Comparison of ENCODE assay signal across 9 mouse cellular contexts in the genomic region with DNA sequence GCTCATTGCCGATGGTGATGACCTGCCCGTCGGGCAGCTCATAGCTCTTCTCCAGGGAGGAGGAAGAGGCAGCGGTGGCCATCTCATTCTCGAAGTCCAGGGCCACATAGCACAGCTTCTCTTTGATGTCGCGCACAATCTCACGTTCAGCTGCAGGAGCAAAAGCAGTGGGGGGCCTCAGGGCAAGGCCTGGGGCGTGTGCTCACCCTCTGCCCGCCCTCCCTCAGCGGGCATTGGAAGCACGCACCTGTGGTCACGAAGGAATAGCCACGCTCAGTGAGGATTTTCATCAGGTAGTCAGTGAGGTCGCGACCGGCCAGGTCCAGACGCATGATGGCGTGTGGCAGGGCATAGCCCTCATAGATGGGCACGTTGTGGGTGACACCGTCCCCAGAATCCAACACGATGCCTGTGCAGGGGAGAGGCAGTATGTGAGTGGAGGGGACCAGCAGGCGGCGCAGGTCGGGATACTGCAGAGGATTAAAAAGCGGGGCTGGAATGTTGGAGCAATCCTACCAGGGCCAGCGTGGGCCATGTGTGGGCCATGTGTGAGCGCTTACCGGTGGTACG. TPM values are rescaled to one million over a fixed set of nuclear protein-coding genes. Genes with fewer than 3 reads are reported as not detected.
DNase-seq lines count a peak whose midpoint lies in the region; ATAC-seq and TF ChIP-seq lines count a peak whose summit lies in the region.
"Had no signal": no experiment of that assay in that cellular context is flagged by ENCODE, and none has a peak within 500 bp of the region (broad histone marks: within the 10 kb centered on the region; RNA-seq: fewer than 3 reads in every experiment).

No protein-coding gene starts in this region.

- intact Hi-C loops in heart, postnatal 25 days (cut with DNase I) = no loop called here

- H3K4me2 ChIP-seq in liver, embryonic 14.5 days (ENCODE audit: low read depth) = no peak overlapping the region
- no peak overlapping the region for H3K4me2 ChIP-seq in liver, embryonic 12.5 days
- peak overlapping the region; percentile 53 for H3K4me2 ChIP-seq in limb, embryonic 12.5 days
- H3K4me2 ChIP-seq in stomach, embryonic 14.5 days (replicated peaks; ENCODE audit: low read depth, low read length) = 0 out of 2 replicates have a peak overlapping the region, but pooled peaks have one; percentile 5

- H3K4me1 ChIP-seq in liver, embryonic 14.5 days (replicated peaks; ENCODE audit: control insufficient read depth in 2 of 2, insufficient read depth in 2 of 2, low read length in 1 of 2) = no peaks in the 10 kb centered on the region
- H3K4me1 ChIP-seq in liver, embryonic 12.5 days = 0 out of 2 replicates have a peak, but pooled peaks cover 4% of the 10 kb centered on the region
- H3K4me1 ChIP-seq in forebrain, embryonic 10.5 days = peaks cover 22% of the 10 kb centered on the region
- H3K4me1 ChIP-seq in limb, embryonic 12.5 days (replicated peaks) = peaks cover 15% of the 10 kb centered on the region
- H3K4me1 ChIP-seq in stomach, embryonic 14.5 days (ENCODE audit: control insufficient read depth, insufficient read depth, low read length) = peaks cover 4% of the 10 kb centered on the region; the same call in 1 of the 2 replicates
- no peaks in the 10 kb centered on the region for H3K4me1 ChIP-seq in kidney, adult 2 months (ENCODE audit: control insufficient read depth, insufficient read depth, low read length)

- 14% methylated on average over 30 of the region's 30 CpGs for WGBS in liver, embryonic 14.5 days (ENCODE audit: insufficient replicate concordance)
- 14% methylated on average over 30 of the region's 30 CpGs for WGBS in liver, embryonic 12.5 days (ENCODE audit: insufficient replicate concordance)
- 9% methylated on average over 30 of the region's 30 CpGs for WGBS in forebrain, embryonic 10.5 days
- WGBS in limb, embryonic 12.5 days = 6% methylated on average over 30 of the region's 30 CpGs
- WGBS in stomach, embryonic 14.5 days = 17% methylated on average over 30 of the region's 30 CpGs
- 13% methylated on average over 30 of the region's 30 CpGs for WGBS in kidney, adult 2 months

- H3K36me3 ChIP-seq in liver, embryonic 14.5 days (replicated peaks; ENCODE audit: control insufficient read depth, insufficient read depth, low read depth) = no peaks in the 10 kb centered on the region
- peaks cover 2% of the 10 kb centered on the region; the same call in 1 of the 2 replicates for H3K36me3 ChIP-seq in liver, embryonic 12.5 days
- no peaks in the 10 kb centered on the region for H3K36me3 ChIP-seq in forebrain, embryonic 10.5 days (replicated peaks)
- no peaks in the 10 kb centered on the region for H3K36me3 ChIP-seq in limb, embryonic 12.5 days
- no peaks in the 10 kb centered on the region for H3K36me3 ChIP-seq in stomach, embryonic 14.5 days (ENCODE audit: control insufficient read depth, insufficient read depth, low read length)
- no peaks in the 10 kb centered on the region for H3K36me3 ChIP-seq in kidney, adult 2 months (ENCODE audit: control insufficient read depth, insufficient read depth, low read length)

- H3K9ac ChIP-seq in liver, embryonic 14.5 days (replicated peaks) = no peak overlapping the region
- H3K9ac ChIP-seq in liver, embryonic 12.5 days = no peak overlapping the region
- no peak overlapping the region for H3K9ac ChIP-seq in limb, embryonic 12.5 days (replicated peaks)
- no peak overlapping the region for H3K9ac ChIP-seq in stomach, embryonic 14.5 days (replicated peaks; ENCODE audit: low read depth, low read length)

- H3K9me3 ChIP-seq in liver, embryonic 14.5 days (ENCODE audit: control insufficient read depth, low read length) = no peaks in the 10 kb centered on the region
- no peaks in the 10 kb centered on the region for H3K9me3 ChIP-seq in liver, embryonic 12.5 days (replicated peaks)
- no peaks in the 10 kb centered on the region for H3K9me3 ChIP-seq in forebrain, embryonic 10.5 days
- H3K9me3 ChIP-seq in limb, embryonic 12.5 days = no peaks in the 10 kb centered on the region
- H3K9me3 ChIP-seq in stomach, embryonic 14.5 days (ENCODE audit: control insufficient read depth, low read depth, low read length) = no peaks in the 10 kb centered on the region

- no peak overlapping the region for H3K27ac ChIP-seq in liver, embryonic 14.5 days
- no peak overlapping the region for H3K27ac ChIP-seq in liver, embryonic 12.5 days
- no peak overlapping the region for H3K27ac ChIP-seq in forebrain, embryonic 10.5 days
- 0 out of 2 replicates have a peak overlapping the region, but pooled peaks have one; percentile 4 for H3K27ac ChIP-seq in limb, embryonic 12.5 days
- H3K27ac ChIP-seq in stomach, embryonic 14.5 days (ENCODE audit: low read length) = no peak overlapping the region
- H3K27ac ChIP-seq in kidney, adult 2 months (ENCODE audit: insufficient read depth, low read depth, low read length) = no peak overlapping the region

- no peak for TF ChIP-seq EP300 in liver, embryonic 14.5 days (IDR thresholded peaks at IDR 0.05; ENCODE audit: low read depth)

- ATAC-seq in liver, embryonic 14.5 days (ENCODE audit: insufficient read depth) = no peak
- no peak for ATAC-seq in liver, embryonic 12.5 days
- no peak for ATAC-seq in limb, embryonic 12.5 days (ENCODE audit: insufficient number of reproducible peaks, insufficient read depth, low FRiP score, low TSS enrichment, low read depth)
- no peak for ATAC-seq in stomach, embryonic 14.5 days (ENCODE audit: insufficient number of reproducible peaks, insufficient read depth, low FRiP score, low read depth)
- ATAC-seq in erythroid progenitor cell, adult 5-6 weeks (replicated peaks; ENCODE audit: low FRiP score, poor library complexity, severe bottlenecking) = no peak

- TF ChIP-seq POLR2A in kidney, adult 2 months (IDR thresholded peaks at IDR 0.05; ENCODE audit: low read depth, low read length) = no peak

- peaks cover 55% of the 10 kb centered on the region for H3K27me3 ChIP-seq in liver, embryonic 14.5 days (ENCODE audit: control insufficient read depth, insufficient read depth, low read length)
- H3K27me3 ChIP-seq in liver, embryonic 12.5 days (replicated peaks) = peaks cover 95% of the 10 kb centered on the region
- H3K27me3 ChIP-seq in forebrain, embryonic 10.5 days (ENCODE audit: poor library complexity, severe bottlenecking) = peaks cover 82% of the 10 kb centered on the region
- peaks cover 76% of the 10 kb centered on the region for H3K27me3 ChIP-seq in limb, embryonic 12.5 days
- peaks cover 41% of the 10 kb centered on the region for H3K27me3 ChIP-seq in stomach, embryonic 14.5 days (ENCODE audit: control insufficient read depth, insufficient read depth, low read length)
- no peaks in the 10 kb centered on the region; the same call in 1 of the 2 replicates for H3K27me3 ChIP-seq in kidney, adult 2 months (replicated peaks; ENCODE audit: control insufficient read depth, insufficient read depth, low read length)

- TF ChIP-seq CTCF in liver, embryonic 14.5 days (IDR thresholded peaks at IDR 0.05; ENCODE audit: low read depth) = peak; percentile 28
- no peak for TF ChIP-seq CTCF in kidney, adult 2 months (conservative IDR thresholded peaks at IDR 0.05; ENCODE audit: insufficient read depth, insufficient read length, low read depth, low read length)

- no peak overlapping the region for H3K4me3 ChIP-seq in liver, embryonic 14.5 days (ENCODE audit: insufficient read depth in 1 of 2, low read depth in 2 of 2, low read length in 2 of 2)
- H3K4me3 ChIP-seq in liver, embryonic 12.5 days = no peak overlapping the region
- H3K4me3 ChIP-seq in forebrain, embryonic 10.5 days = peak overlapping the region; percentile 52
- H3K4me3 ChIP-seq in limb, embryonic 12.5 days (replicated peaks) = peak overlapping the region; percentile 24
- H3K4me3 ChIP-seq in stomach, embryonic 14.5 days (ENCODE audit: low read depth, low read length) = no peak overlapping the region; the same call in 1 of the 2 replicates
- no peak overlapping the region for H3K4me3 ChIP-seq in kidney, adult 2 months (ENCODE audit: insufficient read depth, low read depth, low read length)

- no peak for DNase-seq in liver, embryonic 14.5 days (ENCODE audit: low read depth in 3 of 3, low spot score in 3 of 3)
- peak; percentile 20 for DNase-seq in forebrain, embryonic 10.5 days (ENCODE audit: extremely low spot score, low spot score)
- no peak for DNase-seq in kidney, adult 2 months
- DNase-seq in heart, postnatal 25 days (ENCODE audit: low spot score) = no peak

RNA-seq across cellular contexts. Expression of a gene that starts 1.9 kb away (rescaled TPM):
- 1.9 and 2.2 TPM in 2 replicates for polyA plus RNA-seq in liver, embryonic 14.5 days (2012; rRNA removed)
- polyA plus RNA-seq in liver, embryonic 14.5 days (2014; fragmentation: Nextera tagmentation; extraction: Ambion mirVana) = 0.21 and 0.83 TPM in 2 replicates
- 2.1 and 4.9 TPM in 2 replicates for polyA plus RNA-seq in liver, embryonic 12.5 days (2016; fragmentation: Nextera tagmentation; extraction: Ambion mirVana)
- polyA plus RNA-seq in forebrain, embryonic 10.5 days (2016; fragmentation: Nextera tagmentation; extraction: Ambion mirVana) = 0.14 and 0.22 TPM in 2 replicates
- polyA plus RNA-seq in limb, embryonic 12.5 days (2016; fragmentation: Nextera tagmentation; extraction: Ambion mirVana) = 102 and 120 TPM in 2 replicates
- 4.1 and 7.8 TPM in 2 replicates for polyA plus RNA-seq in stomach, embryonic 14.5 days (2014; fragmentation: Nextera tagmentation; extraction: Ambion mirVana)
- polyA plus RNA-seq in kidney, adult 2 months (2012; rRNA removed) = 1.3 and 665 TPM in 2 replicates
- 100 to 1,000 TPM; 516 to 635 TPM for total RNA-seq in heart, postnatal 25 days (2021)
- total RNA-seq in erythroid progenitor cell, adult 5-6 weeks (2015; ENCODE audit: low replicate concordance) = not detected in 2 replicates
- total RNA-seq in erythroid progenitor cell, adult 5-6 weeks (2017; ENCODE audit: low replicate concordance) = 0.39 and 4.5 TPM in 2 replicates
- total RNA-seq: neutrophil, adult 5-6 weeks had no signal

RNA-seq across cellular contexts. Expression of a gene that starts 32.7 kb away (rescaled TPM):
- polyA plus RNA-seq in liver, embryonic 14.5 days (2012; rRNA removed) = 2.9 and 3.5 TPM in 2 replicates
- polyA plus RNA-seq in liver, embryonic 14.5 days (2014; fragmentation: Nextera tagmentation; extraction: Ambion mirVana) = 2.4 and 2.7 TPM in 2 replicates
- 5.5 and 5.8 TPM in 2 replicates for polyA plus RNA-seq in liver, embryonic 12.5 days (2016; fragmentation: Nextera tagmentation; extraction: Ambion mirVana)
- 7.3 and 8.2 TPM in 2 replicates for polyA plus RNA-seq in forebrain, embryonic 10.5 days (2016; fragmentation: Nextera tagmentation; extraction: Ambion mirVana)
- polyA plus RNA-seq in limb, embryonic 12.5 days (2016; fragmentation: Nextera tagmentation; extraction: Ambion mirVana) = 7.4 and 8.4 TPM in 2 replicates
- 3.6 and 4.6 TPM in 2 replicates for polyA plus RNA-seq in stomach, embryonic 14.5 days (2014; fragmentation: Nextera tagmentation; extraction: Ambion mirVana)
- 0.22 and 0.30 TPM in 2 replicates for polyA plus RNA-seq in kidney, adult 2 months (2012; rRNA removed)
- 1 to 10 TPM; 1.3 to 1.6 TPM for total RNA-seq in heart, postnatal 25 days (2021)
- 28.1 and 31.4 TPM in 2 replicates for total RNA-seq in erythroid progenitor cell, adult 5-6 weeks (2015; ENCODE audit: low replicate concordance)
- 35.5 and 42.4 TPM in 2 replicates for total RNA-seq in erythroid progenitor cell, adult 5-6 weeks (2017; ENCODE audit: low replicate concordance)

RNA-seq across cellular contexts. Expression of a gene that starts 56.4 kb away (rescaled TPM):
- polyA plus RNA-seq in liver, embryonic 14.5 days (2012; rRNA removed) = 13.7 and 17.6 TPM in 2 replicates
- 23.3 and 27.8 TPM in 2 replicates for polyA plus RNA-seq in liver, embryonic 14.5 days (2014; fragmentation: Nextera tagmentation; extraction: Ambion mirVana)
- polyA plus RNA-seq in liver, embryonic 12.5 days (2016; fragmentation: Nextera tagmentation; extraction: Ambion mirVana) = 35.8 and 36.9 TPM in 2 replicates
- 60.5 and 62.8 TPM in 2 replicates for polyA plus RNA-seq in forebrain, embryonic 10.5 days (2016; fragmentation: Nextera tagmentation; extraction: Ambion mirVana)
- polyA plus RNA-seq in limb, embryonic 12.5 days (2016; fragmentation: Nextera tagmentation; extraction: Ambion mirVana) = 50.7 and 56.4 TPM in 2 replicates
- polyA plus RNA-seq in stomach, embryonic 14.5 days (2014; fragmentation: Nextera tagmentation; extraction: Ambion mirVana) = 38.4 and 44.8 TPM in 2 replicates
- 7.9 and 8.7 TPM in 2 replicates for polyA plus RNA-seq in kidney, adult 2 months (2012; rRNA removed)
- 10 to 100 TPM in 1 of 2 experiments, 1 to 10 TPM in 1; 9.2 to 11.9 TPM for total RNA-seq in heart, postnatal 25 days (2021)
- 32.1 and 35.2 TPM in 2 replicates for total RNA-seq in erythroid progenitor cell, adult 5-6 weeks (2015; ENCODE audit: low replicate concordance)
- total RNA-seq in erythroid progenitor cell, adult 5-6 weeks (2017; ENCODE audit: low replicate concordance) = 46.0 and 49.7 TPM in 2 replicates

Comparison
In these comparisons a context has a peak if more than half of its experiments do, and no peak if none do; other contexts are left out.
1. H3K4me2 ChIP-seq: peak in limb, embryonic 12.5 days (single experiment) and stomach, embryonic 14.5 days (single experiment); none in liver, embryonic 14.5 days (single experiment) and liver, embryonic 12.5 days (single experiment).
2. H3K4me3 ChIP-seq: peak in forebrain, embryonic 10.5 days (single experiment) and limb, embryonic 12.5 days (single experiment); none in liver, embryonic 14.5 days (0 of 2), liver, embryonic 12.5 days (single experiment), stomach, embryonic 14.5 days (single experiment) and kidney, adult 2 months (single experiment).